Mouse (Mus musculus): ENCODE data around the gene Chat. TPM values are rescaled to one million over a fixed set of nuclear protein-coding genes. Genes with fewer than 3 reads are reported as not detected.

Gene Chat
- polyA plus RNA-seq, 1 experiment from 2014 or later, result 3.0 TPM

GRCm38 (mm10) chr14:32492521-32492920, 26.7 kb upstream of the Chat start:
- Histone ChIP-seq H3K27ac (replicated peaks) (no peak overlapping the region), H3K27me3 (no peaks in the 10 kb centered on the region), H3K36me3 (no peaks in the 10 kb centered on the region), H3K9ac (peak overlapping the region; percentile 43), H3K4me1 (replicated peaks) (peaks cover 4% of the 10 kb centered on the region; the same call in 1 of the 2 replicates), H3K4me2 (peak overlapping the region; percentile 72), H3K9me3 (no peaks in the 10 kb centered on the region), H3K4me3 (peak overlapping the region; percentile 37)
- ATAC-seq (ENCODE audit: low FRiP score, low read depth), result no peak
- 14% methylated on average over 13 of the region's 13 CpGs for WGBS

GRCm38 (mm10) chr14:32482061-32482460, 16.3 kb upstream of the Chat start:
- Histone ChIP-seq H3K9me3 (no peaks in the 10 kb centered on the region), H3K4me3 (no peak overlapping the region), H3K9ac (no peak overlapping the region), H3K4me1 (replicated peaks) (no peaks in the 10 kb centered on the region), H3K36me3 (no peaks in the 10 kb centered on the region), H3K4me2 (no peak overlapping the region), H3K27ac (replicated peaks) (no peak overlapping the region), H3K27me3 (no peaks in the 10 kb centered on the region)
- no peak for ATAC-seq (ENCODE audit: low FRiP score, low read depth)
- WGBS, result 7% methylated on average over 3 of the region's 3 CpGs

GRCm38 (mm10) chr14:32477581-32477980, 11.8 kb upstream of the Chat start:
- ATAC-seq (ENCODE audit: low FRiP score, low read depth), result no peak
- Histone ChIP-seq H3K4me2 (no peak overlapping the region), H3K36me3 (no peaks in the 10 kb centered on the region), H3K9me3 (no peaks in the 10 kb centered on the region), H3K27ac (replicated peaks) (no peak overlapping the region), H3K9ac (no peak overlapping the region), H3K4me1 (replicated peaks) (no peaks in the 10 kb centered on the region), H3K4me3 (no peak overlapping the region), H3K27me3 (no peaks in the 10 kb centered on the region)
- 81% methylated on average over 1 of the region's 1 CpGs for WGBS

- Histone ChIP-seq H3K9me3 (no peaks in the 10 kb centered on the region), H3K4me1 (replicated peaks) (no peaks in the 10 kb centered on the region), H3K4me2 (no peak overlapping the region), H3K27ac (replicated peaks) (no peak overlapping the region), H3K27me3 (no peaks in the 10 kb centered on the region), H3K36me3 (no peaks in the 10 kb centered on the region), H3K9ac (no peak overlapping the region), H3K4me3 (no peak overlapping the region)
- no peak for ATAC-seq (ENCODE audit: low FRiP score, low read depth)
- 81% methylated on average over 6 of the region's 6 CpGs for WGBS
These were observed 10.8 kb upstream of the Chat start for GRCm38 (mm10) chr14:32476559-32476958.

- H3K9me3 ChIP-seq, result no peaks in the 10 kb centered on the region
These were observed 7.2 kb upstream of the Chat start for GRCm38 (mm10) chr14:32472996-32473395.

GRCm38 (mm10) chr14:32467606-32468005, 1.8 kb upstream of the Chat start:
- peaks cover 52% of the 10 kb centered on the region for H3K27me3 ChIP-seq

More at GRCm38 (mm10) chr14:32472996-32473395, 7.2 kb upstream of the Chat start:
- WGBS, result 10% methylated on average over 4 of the region's 4 CpGs
- Histone ChIP-seq H3K9ac (no peak overlapping the region), H3K4me2 (no peak overlapping the region), H3K27me3 (peaks cover 4% of the 10 kb centered on the region; the same call in 1 of the 2 replicates), H3K4me3 (no peak overlapping the region), H3K4me1 (replicated peaks) (no peaks in the 10 kb centered on the region), H3K36me3 (no peaks in the 10 kb centered on the region), H3K27ac (replicated peaks) (no peak overlapping the region)
- ATAC-seq (ENCODE audit: low FRiP score, low read depth), result peak; percentile 84

GRCm38 (mm10) chr14:32465506-32465870, 301 bp downstream of the Chat start:
- Histone ChIP-seq H3K4me3 (peak overlapping the region; percentile 43), H3K27me3 (peaks cover 73% of the 10 kb centered on the region), H3K36me3 (no peaks in the 10 kb centered on the region), H3K4me1 (replicated peaks) (peaks cover 25% of the 10 kb centered on the region), H3K27ac (replicated peaks) (no peak overlapping the region), H3K9me3 (no peaks in the 10 kb centered on the region), H3K9ac (no peak overlapping the region), H3K4me2 (peak overlapping the region; percentile 66)
- no peak for ATAC-seq (ENCODE audit: low FRiP score, low read depth)
- WGBS, result 2% methylated on average over 7 of the region's 11 CpGs

More at GRCm38 (mm10) chr14:32467606-32468005, 1.8 kb upstream of the Chat start:
- ATAC-seq (ENCODE audit: low FRiP score, low read depth), result no peak
- 11% methylated on average over 5 of the region's 5 CpGs for WGBS
- no peak overlapping the region for H3K4me2 ChIP-seq
- no peak overlapping the region for H3K9ac ChIP-seq
- H3K27ac ChIP-seq (replicated peaks), result no peak overlapping the region
- H3K4me3 ChIP-seq, result no peak overlapping the region
- H3K4me1 ChIP-seq (replicated peaks), result peaks cover 24% of the 10 kb centered on the region
- no peaks in the 10 kb centered on the region for H3K9me3 ChIP-seq
- no peaks in the 10 kb centered on the region for H3K36me3 ChIP-seq

GRCm38 (mm10) chr14:32464601-32465505, 936 bp downstream of the Chat start, which contains the start of gene Slc18a3:
Slc18a3 (minus strand) TSS chr14:32464850.
- Histone ChIP-seq H3K27me3 (peaks cover 79% of the 10 kb centered on the region), H3K27ac (replicated peaks) (no peak within 1 kb of the TSS), H3K36me3 (no peaks in the 10 kb centered on the region), H3K9me3 (no peaks in the 10 kb centered on the region), H3K9ac (peak within 1 kb of the TSS; percentile 23; the same call in 1 of the 2 replicates), H3K4me3 (peak within 1 kb of the TSS; percentile 43), H3K4me2 (peak within 1 kb of the TSS; percentile 66), H3K4me1 (replicated peaks) (peaks cover 25% of the 10 kb centered on the region)
- ATAC-seq (ENCODE audit: low FRiP score, low read depth), result no peak
- 2% methylated on average over 68 of the region's 70 CpGs for WGBS

- H3K4me1 ChIP-seq (replicated peaks), result peaks cover 25% of the 10 kb centered on the region
- H3K9ac ChIP-seq, result no peak overlapping the region
- no peak overlapping the region for H3K27ac ChIP-seq (replicated peaks)
- peak overlapping the region; percentile 66 for H3K4me2 ChIP-seq
- no peak for ATAC-seq (ENCODE audit: low FRiP score, low read depth)
- no peaks in the 10 kb centered on the region for H3K9me3 ChIP-seq
- WGBS, result 2% methylated on average over 74 of the region's 74 CpGs
- peaks cover 90% of the 10 kb centered on the region for H3K27me3 ChIP-seq
- peak overlapping the region; percentile 43 for H3K4me3 ChIP-seq
- no peaks in the 10 kb centered on the region for H3K36me3 ChIP-seq
These were observed 2.4 kb downstream of the Chat start for GRCm38 (mm10) chr14:32463211-32464040.

GRCm38 (mm10) chr14:32452552-32452951, 13.2 kb downstream of the Chat start:
- no peak overlapping the region for H3K9ac ChIP-seq

GRCm38 (mm10) chr14:32446989-32447388, 18.8 kb downstream of the Chat start:
- Histone ChIP-seq H3K4me3 (no peak overlapping the region), H3K9ac (no peak overlapping the region), H3K27ac (replicated peaks) (no peak overlapping the region), H3K4me1 (replicated peaks) (no peaks in the 10 kb centered on the region), H3K4me2 (no peak overlapping the region), H3K9me3 (no peaks in the 10 kb centered on the region), H3K36me3 (no peaks in the 10 kb centered on the region), H3K27me3 (no peaks in the 10 kb centered on the region)
- 80% methylated on average over 6 of the region's 6 CpGs for WGBS
- no peak for ATAC-seq (ENCODE audit: low FRiP score, low read depth)

More at GRCm38 (mm10) chr14:32452552-32452951, 13.2 kb downstream of the Chat start:
- no peak overlapping the region for H3K4me3 ChIP-seq
- H3K36me3 ChIP-seq, result no peaks in the 10 kb centered on the region
- no peaks in the 10 kb centered on the region for H3K9me3 ChIP-seq
- peaks cover 10% of the 10 kb centered on the region; the same call in 1 of the 2 replicates for H3K4me1 ChIP-seq (replicated peaks)
- 23% methylated on average over 4 of the region's 4 CpGs for WGBS
- no peak for ATAC-seq (ENCODE audit: low FRiP score, low read depth)
- H3K27ac ChIP-seq (replicated peaks), result no peak overlapping the region
- peaks cover 10% of the 10 kb centered on the region; the same call in 1 of the 2 replicates for H3K27me3 ChIP-seq
- H3K4me2 ChIP-seq, result no peak overlapping the region

GRCm38 (mm10) chr14:32443446-32443845, 22.3 kb downstream of the Chat start:
- Histone ChIP-seq H3K9me3 (no peaks in the 10 kb centered on the region), H3K4me2 (no peak overlapping the region), H3K27ac (replicated peaks) (no peak overlapping the region), H3K27me3 (no peaks in the 10 kb centered on the region), H3K9ac (no peak overlapping the region), H3K36me3 (no peaks in the 10 kb centered on the region), H3K4me3 (no peak overlapping the region), H3K4me1 (replicated peaks) (no peaks in the 10 kb centered on the region)
- WGBS, result 21% methylated on average over 8 of the region's 8 CpGs
- no peak for ATAC-seq (ENCODE audit: low FRiP score, low read depth)
